Mouse (Mus musculus) CH12.LX (cell line): ENCODE results near the gene Zbtb24. TPM values are rescaled to one million over a fixed set of nuclear protein-coding genes. Genes with fewer than 3 reads are reported as not detected.
A peak's percentile ranks its signal among the peaks of the same experiment; 100 is the strongest.

Source experiments
- DNase-seq: peaks from one replicate; pipeline ENCODE4 v3.0.0-alpha.2; 2013; ENCODE audit errors: extremely low read depth
- H3K27ac ChIP-seq: 2 replicates; pipeline ENCODE4 v1.5.1; 2012; ENCODE audit warnings: low read depth, mild to moderate bottlenecking, control low read depth, moderate library complexity; ENCODE audit not compliant: insufficient read depth
- H3K27me3 ChIP-seq: replicated peaks from 2 replicates; pipeline ENCODE3; 2012; ENCODE audit warnings: inconsistent platforms
- H3K36me3 ChIP-seq, 2 experiments: replicated peaks in 1 of 2; 2 replicates each; pipeline versions ENCODE3 to v1.6.1; 2012; ENCODE audit warnings: inconsistent platforms in 1 of 2, low read length in 1 of 2, mild to moderate bottlenecking in 1 of 2, mixed read lengths in 1 of 2, moderate library complexity in 1 of 2; ENCODE audit not compliant: control insufficient read depth in 1 of 2, insufficient read depth in 1 of 2
- H3K4me1 ChIP-seq, 2 experiments: 2 replicates each; pipeline ENCODE4 v1.6.1; 2012; ENCODE audit warnings: inconsistent platforms in 1 of 2, moderate library complexity in 1 of 2; ENCODE audit not compliant: insufficient read depth in 2 of 2, control insufficient read depth in 1 of 2
- H3K4me2 ChIP-seq: 2 replicates; pipeline ENCODE4 v1.6.1; 2012; ENCODE audit warnings: low read depth, mild to moderate bottlenecking, control low read depth; ENCODE audit not compliant: poor library complexity, insufficient read depth, severe bottlenecking
- H3K4me3 ChIP-seq, 3 experiments: fragments of 150-350 bp in 1 of 3; sonication (generic) in 1 of 3; replicated peaks in 1 of 3; 2 replicates each; pipeline versions ENCODE3 to v1.5.1; 2011 to 2012; ENCODE audit warnings: low read depth in 2 of 3, low read length in 2 of 3, mild to moderate bottlenecking in 2 of 3, moderate library complexity in 2 of 3, control low read depth in 1 of 3, improper control_type of control experiment in 1 of 3, inconsistent platforms in 1 of 3, mixed read lengths in 1 of 3; ENCODE audit not compliant: poor library complexity in 1 of 3
- H3K79me2 ChIP-seq: replicated peaks from 2 replicates; pipeline ENCODE4 v1.6.1; 2012; ENCODE audit warnings: mild to moderate bottlenecking, moderate library complexity; ENCODE audit not compliant: control insufficient read depth, poor library complexity, insufficient read depth, severe bottlenecking; ENCODE audit errors: extremely low read depth
- H3K9ac ChIP-seq: 2 replicates; pipeline ENCODE4 v1.6.1; 2012; ENCODE audit warnings: low read depth, mild to moderate bottlenecking, control low read depth, moderate library complexity; ENCODE audit not compliant: insufficient read depth
- H3K9me3 ChIP-seq: replicated peaks from 2 replicates; pipeline ENCODE3; 2012; ENCODE audit warnings: low read length, inconsistent platforms, mixed read lengths
- BHLHE40 ChIP-seq: IDR thresholded peaks from 2 replicates; pipeline ENCODE4 v1.6.1; 2011; ENCODE audit warnings: mild to moderate bottlenecking, low read depth, low read length, improper control_type of control experiment
- CHD1 ChIP-seq: IDR thresholded peaks from 2 replicates; pipeline ENCODE4 v1.6.1; 2012; ENCODE audit warnings: low read depth, low read length, improper control_type of control experiment, inconsistent platforms
- E2F4 ChIP-seq: IDR thresholded peaks from 2 replicates; pipeline ENCODE4 v1.6.1; 2011; ENCODE audit warnings: low read depth, low read length, improper control_type of control experiment; ENCODE audit not compliant: insufficient replicate concordance
- EP300 ChIP-seq: IDR thresholded peaks from 2 replicates; pipeline ENCODE4 v1.6.1; 2011; ENCODE audit warnings: low read length, improper control_type of control experiment
- ETS1 ChIP-seq: conservative IDR thresholded peaks from 2 replicates; pipeline ENCODE4 v1.6.1; 2012; ENCODE audit warnings: low read depth, mild to moderate bottlenecking, inconsistent platforms, low read length, improper control_type of control experiment, moderate library complexity
- GABPA ChIP-seq: IDR thresholded peaks from 2 replicates; pipeline ENCODE4 v1.6.1; 2012; ENCODE audit warnings: low read depth, low read length, improper control_type of control experiment, inconsistent platforms; ENCODE audit not compliant: insufficient replicate concordance
- IRF4 ChIP-seq: IDR thresholded peaks from 2 replicates; pipeline ENCODE4 v1.6.1; 2014; ENCODE audit warnings: low read depth, mild to moderate bottlenecking, inconsistent platforms, low read length, improper control_type of control experiment
- JUND ChIP-seq: conservative IDR thresholded peaks from 2 replicates; pipeline ENCODE4 v1.6.1; 2011; ENCODE audit warnings: low read depth, low read length, improper control_type of control experiment
- MEF2A ChIP-seq: IDR thresholded peaks from 2 replicates; pipeline ENCODE4 v1.6.1; 2014; ENCODE audit warnings: low read depth, mild to moderate bottlenecking, inconsistent platforms, low read length, improper control_type of control experiment, borderline replicate concordance
- NELFE ChIP-seq: IDR thresholded peaks from 2 replicates; pipeline ENCODE4 v1.6.1; 2011; ENCODE audit warnings: low read depth, low read length, improper control_type of control experiment
- POLR2A ChIP-seq: IDR thresholded peaks from 2 replicates; pipeline ENCODE4 v1.6.1; 2011; ENCODE audit warnings: low read depth, mild to moderate bottlenecking, improper control_type of control experiment, low read length
- POLR2AphosphoS2 ChIP-seq: IDR thresholded peaks from 2 replicates; pipeline ENCODE4 v1.6.1; 2011; ENCODE audit warnings: low read depth, low read length, improper control_type of control experiment
- RCOR1 ChIP-seq: conservative IDR thresholded peaks from 2 replicates; pipeline ENCODE4 v1.6.1; 2012; ENCODE audit warnings: low read depth, mild to moderate bottlenecking, inconsistent platforms, low read length, improper control_type of control experiment
- SIN3A ChIP-seq: IDR thresholded peaks from 2 replicates; pipeline ENCODE4 v1.6.1; 2012; ENCODE audit warnings: low read length, improper control_type of control experiment, inconsistent platforms
- TCF12 ChIP-seq: IDR thresholded peaks from 2 replicates; pipeline ENCODE4 v1.6.1; 2014; ENCODE audit warnings: low read depth, mild to moderate bottlenecking, inconsistent platforms, low read length, improper control_type of control experiment
- USF1 ChIP-seq: IDR thresholded peaks from 2 replicates; pipeline ENCODE4 v1.6.1; 2014; ENCODE audit warnings: low read depth, mild to moderate bottlenecking, inconsistent platforms, low read length, improper control_type of control experiment
- ZMIZ1 ChIP-seq: IDR thresholded peaks from 2 replicates; pipeline ENCODE4 v1.6.1; 2012; ENCODE audit warnings: low read depth, mild to moderate bottlenecking, inconsistent platforms, low read length, improper control_type of control experiment
- dilution Hi-C: fragments of 300-500 bp; cut with MboI; formaldehyde crosslinking; loops from 2 replicates; pipeline ENCODE4 v1.14.3; 2020; ENCODE audit warnings: low sequenced_read_pairs; ENCODE audit not compliant: extremely low pct_unique_long_range_greater_than_20kb, extremely low pct_ligation_motif_present
- in situ Hi-C: fragments of 300-500 bp; cut with MboI; formaldehyde crosslinking; loops from 3 replicates; pipeline ENCODE4 v1.14.3; 2019; ENCODE audit warnings: low sequenced_read_pairs, low pct_ligation_motif_present, low pct_unique_long_range_greater_than_20kb, mixed read lengths
- polyA plus RNA-seq: library from polyadenylated mRNA; unstranded; fragments of >175 nt; gene quantifications from 2 replicates; pipeline ENCODE4 v1.2.1, GENCODE M21; 2012; ENCODE audit warnings: low read depth; ENCODE audit not compliant: insufficient read length
- total RNA-seq, 2 experiments: library from RNA; depleted of rRNA; stranded (reverse); fragments of 300-350 nt in 1 of 2; fragments of >200 nt in 1 of 2; gene quantifications; 2 replicates each; pipeline ENCODE4 v1.2.3; 2012 to 2014

Zbtb24 gene
- total and polyA plus RNA-seq, 3 experiments = 11.7 to 14.3 (median 11.8) TPM

GRCm38 (mm10) chr10:41470693-41471092 lies 20.5 kb downstream of the Zbtb24 start:
- dilution Hi-C loops = no loop called here
- no peak for DNase-seq
- no peak overlapping the region for H3K4me3 ChIP-seq

DNA sequence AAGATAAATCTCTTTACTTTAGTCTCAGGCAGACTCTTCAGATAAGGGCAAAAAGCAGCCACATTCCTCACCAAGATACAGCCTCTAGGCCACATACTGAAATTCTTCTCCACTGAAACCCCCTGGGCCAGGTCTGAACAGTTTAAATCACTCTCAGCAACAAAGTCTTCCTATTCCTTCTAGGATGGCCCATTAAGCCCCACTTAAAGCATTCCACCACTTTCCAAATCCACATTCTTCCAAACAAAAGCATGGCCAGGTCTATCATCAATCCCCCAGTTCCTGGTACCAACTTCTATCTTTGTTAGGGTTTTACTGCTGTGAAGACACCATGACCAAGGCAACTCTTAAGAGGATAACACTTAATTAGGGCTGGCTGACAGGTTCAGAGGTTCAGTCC lies 22.4 kb downstream of the Zbtb24 start:
- H3K27ac ChIP-seq = no peak overlapping the region
- TF ChIP-seq USF1 (no peak), RCOR1 (no peak), E2F4 (no peak), GABPA (no peak), MEF2A (no peak)
- TF ChIP-seq, all 38 proteins: peak for 0
- dilution Hi-C loops = no loop called here

More at GRCm38 (mm10) chr10:41470693-41471092, 20.5 kb downstream of the Zbtb24 start:
- Histone ChIP-seq H3K27ac (no peak overlapping the region), H3K36me3 (peaks cover 0 to 19% of the 10 kb centered on the region in 2 experiments), H3K4me2 (peak overlapping the region; percentile 14; the same call in 1 of the 2 replicates), H3K9ac (no peak overlapping the region)
- in situ Hi-C loops = no loop called here
- TF ChIP-seq ETS1 (no peak), BHLHE40 (0 out of 2 replicates have a peak, but pooled peaks have one; percentile 26), NELFE (no peak), CHD1 (no peak), EP300 (peak; percentile 81), POLR2A (no peak), ZMIZ1 (no peak), JUND (peak; percentile 74), GABPA (no peak), IRF4 (peak; percentile 76), POLR2AphosphoS2 (no peak), SIN3A (no peak), TCF12 (no peak)
- TF ChIP-seq, all 38 proteins: peak for 4
- Histone ChIP-seq H3K27me3 (no peaks in the 10 kb centered on the region), H3K4me1 (peaks cover 13 to 48% of the 10 kb centered on the region in 2 experiments), H3K9me3 (no peaks in the 10 kb centered on the region), H3K79me2 (no peaks in the 10 kb centered on the region)

More for the DNA sequence above, 22.4 kb downstream of the Zbtb24 start:
- 0 out of 2 replicates have a peak, but pooled peaks cover 2% of the 10 kb centered on the region for H3K79me2 ChIP-seq
- DNase-seq = no peak
- no peaks in the 10 kb centered on the region for H3K9me3 ChIP-seq
- peaks cover 0 to 7% of the 10 kb centered on the region in 2 experiments for H3K36me3 ChIP-seq
- no peaks in the 10 kb centered on the region for H3K27me3 ChIP-seq
- no peak overlapping the region for H3K4me2 ChIP-seq
- in situ Hi-C loops = no loop called here
- no peak overlapping the region for H3K9ac ChIP-seq
- peaks cover 13 to 51% of the 10 kb centered on the region in 2 experiments for H3K4me1 ChIP-seq
- H3K4me3 ChIP-seq = no peak overlapping the region
